Mouse (Mus musculus) myocyte (in vitro differentiated cells): Measurements from ENCODE around the gene Zfp385c. TPM values are rescaled to one million over a fixed set of nuclear protein-coding genes. Genes with fewer than 3 reads are reported as not detected.
A peak's percentile ranks its signal among the peaks of the same experiment; 100 is the strongest.
"Not testable (repeated sequence)": the region's sequence is repeated elsewhere in the genome, so short reads cannot be mapped to it uniquely, and the experiment has no call there.

ENCODE experiments used
- H3K27me3 ChIP-seq: one replicate; pipeline ENCODE4 v1.6.1; 2011; ENCODE audit not compliant: control insufficient read depth, insufficient read depth, insufficient read length
- H3K36me3 ChIP-seq: one replicate; pipeline ENCODE4 v1.6.1; 2011; ENCODE audit not compliant: control insufficient read depth, insufficient read depth
- H3K4me2 ChIP-seq: one replicate; pipeline ENCODE4 v1.6.1; 2011; ENCODE audit warnings: low read depth, control low read depth
- H3K4me3 ChIP-seq: one replicate; pipeline ENCODE4 v1.5.1; 2011; ENCODE audit warnings: mild to moderate bottlenecking, control low read depth, moderate library complexity
- H3K79me2 ChIP-seq: one replicate; pipeline ENCODE4 v1.6.1; 2011; ENCODE audit not compliant: control insufficient read depth, insufficient read depth
- H3ac ChIP-seq: one replicate; pipeline ENCODE4 v1.6.1; 2011; ENCODE audit not compliant: control insufficient read depth, insufficient read length
- CEBPB ChIP-seq: IDR thresholded peaks from 2 replicates; pipeline ENCODE4 v1.6.1; 2011; ENCODE audit warnings: mild to moderate bottlenecking, moderate library complexity; ENCODE audit not compliant: poor library complexity, insufficient read depth, severe bottlenecking
- E2F4 ChIP-seq: IDR thresholded peaks from one replicate; pipeline ENCODE4 v1.6.1; 2011; ENCODE audit warnings: mild to moderate bottlenecking, control low read depth, moderate library complexity; ENCODE audit not compliant: insufficient read depth
- MAX ChIP-seq: IDR thresholded peaks from one replicate; pipeline ENCODE4 v1.6.1; 2011; ENCODE audit warnings: low read depth, mild to moderate bottlenecking, control low read depth
- MYOD1 ChIP-seq, 3 experiments: IDR thresholded peaks; one replicate each; pipeline ENCODE4 v1.6.1; 2011; ENCODE audit warnings: control low read depth in 2 of 3, low read depth in 2 of 3, mild to moderate bottlenecking in 2 of 3, moderate library complexity in 1 of 3; ENCODE audit not compliant: insufficient read length in 2 of 3, control insufficient read depth in 1 of 3
- MYOG ChIP-seq, 3 experiments: IDR thresholded peaks; one replicate each; pipeline ENCODE4 v1.6.1; 2011; ENCODE audit warnings: control low read depth in 2 of 3, low read depth in 2 of 3, mild to moderate bottlenecking in 2 of 3; ENCODE audit not compliant: insufficient read length in 2 of 3, control insufficient read depth in 1 of 3, insufficient read depth in 1 of 3
- POLR2A ChIP-seq: IDR thresholded peaks from one replicate; pipeline ENCODE4 v1.6.1; 2011; ENCODE audit warnings: low read depth, mild to moderate bottlenecking, control low read depth, moderate library complexity; ENCODE audit not compliant: insufficient read length
- POLR2AphosphoS2 ChIP-seq: IDR thresholded peaks from one replicate; pipeline ENCODE4 v1.6.1; 2011; ENCODE audit warnings: low read depth, control low read depth; ENCODE audit not compliant: insufficient read length
- REST ChIP-seq: IDR thresholded peaks from one replicate; pipeline ENCODE4 v1.6.1; 2011; ENCODE audit warnings: mild to moderate bottlenecking, control low read depth, moderate library complexity; ENCODE audit not compliant: insufficient read depth, insufficient read length
- SRF ChIP-seq: IDR thresholded peaks from one replicate; pipeline ENCODE4 v1.6.1; 2011; ENCODE audit warnings: low read depth; ENCODE audit not compliant: control insufficient read depth, insufficient read length
- TCF12 ChIP-seq: IDR thresholded peaks from one replicate; pipeline ENCODE4 v1.6.1; 2011; ENCODE audit warnings: mild to moderate bottlenecking, control low read depth; ENCODE audit not compliant: poor library complexity, insufficient read depth, severe bottlenecking
- TCF3 ChIP-seq: IDR thresholded peaks from one replicate; pipeline ENCODE4 v1.6.1; 2011; ENCODE audit warnings: low read depth, control low read depth; ENCODE audit not compliant: insufficient read length
- USF1 ChIP-seq: IDR thresholded peaks from one replicate; pipeline ENCODE4 v1.6.1; 2011; ENCODE audit warnings: low read depth, mild to moderate bottlenecking, control low read depth, moderate library complexity
- polyA plus RNA-seq: library from polyadenylated mRNA; unstranded; fragments of >200 nt; fragmentation: generic; extraction: Trizol; gene quantifications from one replicate; pipeline ENCODE4 v1.2.1, GENCODE M21; 2012; ENCODE audit warnings: missing spikeins

The Zfp385c gene
- polyA plus RNA-seq, 1 experiment = 0.24 TPM

DNA sequence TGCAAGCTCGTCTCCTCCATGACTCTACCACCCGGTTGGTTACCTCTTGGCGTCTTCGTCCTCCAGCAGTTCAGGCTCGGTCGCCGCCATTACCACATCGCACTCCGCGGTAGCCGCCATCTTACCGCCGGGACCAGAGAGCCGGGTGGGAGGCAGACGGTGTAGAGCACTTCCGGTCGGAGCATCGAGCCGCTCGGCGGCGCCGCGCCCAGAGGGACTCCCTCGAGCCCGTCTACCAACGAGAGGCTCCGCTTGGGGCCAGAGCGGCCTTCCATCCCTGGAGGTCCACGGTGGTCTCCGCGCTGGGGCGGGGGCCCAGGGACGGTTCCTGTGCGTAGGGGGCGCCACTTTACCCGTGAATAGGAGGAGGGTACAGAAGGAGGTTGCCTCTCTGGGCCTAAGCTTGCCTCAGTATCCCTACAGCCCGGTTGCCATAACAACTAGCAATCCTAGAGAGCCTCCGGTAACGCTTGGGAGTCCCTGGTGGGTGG is 72.7 kb downstream of the Zfp385c start:
- peaks cover 5% of the 10 kb centered on the region for H3K36me3 ChIP-seq
- peaks cover 48% of the 10 kb centered on the region for H3K79me2 ChIP-seq
- H3ac ChIP-seq = peak overlapping the region; percentile 40
- peak overlapping the region; percentile 88 for H3K4me2 ChIP-seq
- H3K4me3 ChIP-seq = peak overlapping the region; percentile 98
- no peaks in the 10 kb centered on the region for H3K27me3 ChIP-seq
- peak in 1 of 3 experiments; percentile 18 for TF ChIP-seq MYOG (IDR thresholded peaks at IDR 0.05; ENCODE audit: control insufficient read depth in 1 of 3, insufficient read depth in 1 of 3, insufficient read length in 2 of 3, low read depth in 2 of 3)
- TF ChIP-seq POLR2A = peak; percentile 81
- peak; percentile 83 for TF ChIP-seq POLR2AphosphoS2
- TF ChIP-seq MYOD1 (IDR thresholded peaks at IDR 0.05; ENCODE audit: control insufficient read depth in 1 of 3, insufficient read length in 2 of 3, low read depth in 2 of 3) = no peak

DNA sequence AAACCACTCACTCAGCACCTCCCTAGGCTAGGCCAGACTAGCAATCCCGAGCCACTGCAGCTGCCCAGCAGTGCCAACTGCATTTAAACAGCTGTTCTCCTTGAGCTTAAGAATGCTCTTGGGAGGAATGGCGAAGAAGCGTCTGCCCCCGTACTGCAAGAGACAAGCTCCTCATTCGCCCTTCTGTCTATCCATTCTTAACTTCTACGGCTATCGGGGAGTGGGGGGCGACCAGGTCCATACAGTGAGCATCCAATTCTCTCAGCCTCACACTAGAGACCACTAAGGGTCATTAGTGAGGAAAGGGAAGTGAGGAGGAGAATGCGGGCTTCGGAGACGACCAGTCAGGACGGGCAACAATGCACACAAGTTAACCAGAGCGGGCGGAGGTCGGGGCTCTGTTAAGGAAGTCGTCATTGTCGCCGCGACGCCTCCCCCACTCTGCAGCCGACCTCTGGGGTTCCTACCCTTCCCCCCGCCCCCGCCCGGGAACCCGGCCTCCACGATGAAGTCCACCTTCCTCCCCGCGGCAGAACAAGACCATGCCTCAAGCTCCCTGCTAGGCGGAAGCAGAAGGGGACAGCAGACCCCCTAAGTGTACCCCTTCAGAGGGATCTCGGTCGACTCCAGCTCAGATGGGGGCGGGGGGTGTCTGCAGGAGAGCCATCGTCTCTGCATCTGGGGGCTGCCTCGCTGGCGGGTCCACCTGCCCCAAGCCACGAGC is 73.3 kb downstream of the Zfp385c start, which contains the start of gene Nkiras2:
Gene Nkiras2 (plus strand): TSS at position 484 of the 724 bp plus-strand sequence.
- peak within 1 kb of the TSS; percentile 98 for H3K4me3 ChIP-seq
- H3K27me3 ChIP-seq = no peaks in the 10 kb centered on the region
- peak within 1 kb of the TSS; percentile 96 for H3K4me2 ChIP-seq
- peaks cover 5% of the 10 kb centered on the region for H3K36me3 ChIP-seq
- peaks cover 51% of the 10 kb centered on the region for H3K79me2 ChIP-seq
- TF ChIP-seq MYOD1 (IDR thresholded peaks at IDR 0.05; ENCODE audit: control insufficient read depth in 1 of 3, insufficient read length in 2 of 3, low read depth in 2 of 3) (peak; percentile 67 to 93 (median 89)), TCF12 (peak; percentile 81), SRF (no peak), CEBPB (no peak), MYOG (IDR thresholded peaks at IDR 0.05; ENCODE audit: control insufficient read depth in 1 of 3, insufficient read depth in 1 of 3, insufficient read length in 2 of 3, low read depth in 2 of 3) (peak; percentile 88 to 97 (median 94)), POLR2AphosphoS2 (peak; percentile 64), POLR2A (peak; percentile 26), TCF3 (peak; percentile 75)
- H3ac ChIP-seq = peak within 1 kb of the TSS; percentile 40

DNA sequence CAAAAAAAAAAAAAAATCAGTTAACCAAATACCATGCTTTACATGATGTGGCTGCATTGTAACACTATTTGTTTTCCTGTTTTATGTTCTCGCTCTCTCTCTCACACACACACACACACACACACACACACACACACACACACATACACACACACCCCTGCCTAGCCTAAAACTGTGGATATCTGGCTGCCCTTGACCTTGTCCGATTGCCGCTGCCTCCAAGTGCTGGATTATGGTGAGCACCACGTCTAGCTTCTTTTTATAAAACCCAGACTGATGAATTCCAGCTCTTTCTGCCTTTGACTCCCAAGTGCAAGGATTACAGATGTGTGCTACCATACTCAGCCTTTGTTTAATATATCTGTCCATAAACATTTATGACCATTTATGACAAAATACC is 74.8 kb downstream of the Zfp385c start:
- TF ChIP-seq TCF12 = no peak
- no peak for TF ChIP-seq REST
- TF ChIP-seq CEBPB = no peak
- TF ChIP-seq USF1 = no peak
- no peak for TF ChIP-seq MYOG (IDR thresholded peaks at IDR 0.05; ENCODE audit: control insufficient read depth in 1 of 3, insufficient read depth in 1 of 3, insufficient read length in 2 of 3, low read depth in 2 of 3)
- no peak for TF ChIP-seq E2F4
- TF ChIP-seq MYOD1 (IDR thresholded peaks at IDR 0.05; ENCODE audit: control insufficient read depth in 1 of 3, insufficient read length in 2 of 3, low read depth in 2 of 3) = no peak
- TF ChIP-seq MAX = no peak
- no peak for TF ChIP-seq SRF
- no peak for TF ChIP-seq POLR2A
- TF ChIP-seq POLR2AphosphoS2 = no peak
- TF ChIP-seq TCF3 = no peak
- Histone ChIP-seq H3ac (no peak overlapping the region), H3K27me3 (no peaks in the 10 kb centered on the region), H3K4me2 (peak overlapping the region; percentile 96), H3K79me2 (peaks cover 65% of the 10 kb centered on the region), H3K36me3 (peaks cover 5% of the 10 kb centered on the region), H3K4me3 (peak overlapping the region; percentile 98)

DNA sequence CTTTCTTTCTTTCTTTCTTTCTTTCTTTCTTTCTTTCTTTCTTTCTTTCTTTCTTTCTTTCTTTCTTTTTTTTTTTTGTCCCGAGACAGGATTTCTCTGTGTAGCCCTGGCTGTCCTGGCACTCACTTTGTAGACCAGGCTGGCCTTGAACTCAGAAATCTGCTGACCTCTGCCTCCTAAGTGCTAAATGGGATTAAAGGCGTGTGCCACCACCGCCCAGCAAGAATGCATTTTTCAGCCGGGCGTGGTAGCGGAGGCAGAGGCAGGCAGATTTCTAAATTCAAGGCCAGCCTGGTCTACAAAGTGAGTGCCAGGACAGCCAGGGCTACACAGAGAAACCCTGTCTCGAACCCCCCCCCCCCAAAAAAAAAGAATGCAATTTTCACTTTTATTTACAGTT is 75.4 kb downstream of the Zfp385c start:
- not testable (repeated sequence) for H3K4me2 ChIP-seq, H3K4me3 ChIP-seq, H3ac ChIP-seq, H3K27me3 ChIP-seq, H3K36me3 ChIP-seq
- peaks cover 72% of the 10 kb centered on the region for H3K79me2 ChIP-seq

DNA sequence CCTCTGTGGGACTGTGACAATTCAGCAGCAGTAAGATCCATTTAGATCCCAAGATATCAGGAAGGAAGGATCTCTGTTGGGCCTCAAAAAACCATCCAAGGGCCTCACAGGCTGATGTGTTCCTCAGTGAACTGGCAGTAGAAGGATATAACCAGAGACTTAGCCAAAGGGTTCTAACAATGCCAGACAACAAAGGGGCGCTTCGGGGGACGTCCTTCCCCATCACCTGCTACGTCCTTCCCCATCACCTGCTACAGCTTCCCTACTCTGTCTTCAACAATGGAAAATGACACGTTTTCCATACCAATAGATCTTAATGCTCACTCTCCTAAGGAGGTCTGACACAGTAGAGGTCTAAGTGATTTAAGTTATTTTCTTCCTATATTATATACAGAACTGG is 75.9 kb downstream of the Zfp385c start:
- no peak overlapping the region for H3K4me2 ChIP-seq

More for the DNA sequence above, 75.9 kb downstream of the Zfp385c start:
- peaks cover 77% of the 10 kb centered on the region for H3K79me2 ChIP-seq
- no peak overlapping the region for H3ac ChIP-seq
- H3K27me3 ChIP-seq = no peaks in the 10 kb centered on the region
- peaks cover 5% of the 10 kb centered on the region for H3K36me3 ChIP-seq
- H3K4me3 ChIP-seq = no peak overlapping the region
- TF ChIP-seq MYOD1 (IDR thresholded peaks at IDR 0.05; ENCODE audit: control insufficient read depth in 1 of 3, insufficient read length in 2 of 3, low read depth in 2 of 3) = no peak
- no peak for TF ChIP-seq POLR2AphosphoS2
- TF ChIP-seq SRF = no peak
- TF ChIP-seq USF1 = no peak
- TF ChIP-seq MYOG (IDR thresholded peaks at IDR 0.05; ENCODE audit: control insufficient read depth in 1 of 3, insufficient read depth in 1 of 3, insufficient read length in 2 of 3, low read depth in 2 of 3) = no peak
